In genomic region chr1:190972612-190973192, GRCm38 (mm10) we compare ENCODE assay signal across 9 mouse cellular contexts. TPM values are rescaled to one million over a fixed set of nuclear protein-coding genes. Genes with fewer than 3 reads are reported as not detected.
DNase-seq lines count a peak whose midpoint lies in the region; ATAC-seq and TF ChIP-seq lines count a peak whose summit lies in the region.
"Had no signal": no experiment of that assay in that cellular context is flagged by ENCODE, and none has a peak within 500 bp of the region (broad histone marks: within the 10 kb centered on the region; RNA-seq: fewer than 3 reads in every experiment).

No protein-coding gene starts in this region.

- 23% methylated on average over 7 of the region's 7 CpGs for WGBS in heart, postnatal 0 days
- 48% methylated on average over 7 of the region's 7 CpGs for WGBS in kidney, embryonic 14.5 days

- no peak for TF ChIP-seq CTCF in heart, postnatal 0 days (IDR thresholded peaks at IDR 0.05; ENCODE audit: low read depth)

- peak overlapping the region; percentile 34; the same call in 1 of the 2 replicates for H3K9ac ChIP-seq in heart, postnatal 0 days (replicated peaks; ENCODE audit: low read depth, low read length)
- no peak overlapping the region for H3K9ac ChIP-seq in kidney, embryonic 14.5 days (ENCODE audit: low read depth, low read length)
- H3K9ac ChIP-seq: liver, postnatal 0 days had no signal

- H3K36me3 ChIP-seq in heart, postnatal 0 days (replicated peaks; ENCODE audit: control insufficient read depth, insufficient read depth, low read length), result peaks cover 15% of the 10 kb centered on the region
- H3K36me3 ChIP-seq in kidney, embryonic 14.5 days (ENCODE audit: control insufficient read depth, insufficient read depth, low read length), result peaks cover 58% of the 10 kb centered on the region

- H3K27me3 ChIP-seq in heart, postnatal 0 days (ENCODE audit: control insufficient read depth, insufficient read depth, low read length), result no peaks in the 10 kb centered on the region
- H3K27me3 ChIP-seq in kidney, embryonic 14.5 days (ENCODE audit: control insufficient read depth, insufficient read depth, low read length), result no peaks in the 10 kb centered on the region

- no peaks in the 10 kb centered on the region for H3K9me3 ChIP-seq in heart, postnatal 0 days (replicated peaks; ENCODE audit: control insufficient read depth, low read length)
- H3K9me3 ChIP-seq in kidney, embryonic 14.5 days (ENCODE audit: control insufficient read depth, low read length), result no peaks in the 10 kb centered on the region

- peak overlapping the region; percentile 81 for H3K27ac ChIP-seq in heart, postnatal 0 days (ENCODE audit: low read depth)
- H3K27ac ChIP-seq in kidney, embryonic 14.5 days (ENCODE audit: low read depth, low read length), result no peak overlapping the region

- peak; percentile 84 for ATAC-seq in heart, postnatal 0 days (ENCODE audit: insufficient read depth, low read depth)
- no peak for ATAC-seq in kidney, embryonic 14.5 days (ENCODE audit: low FRiP score, low TSS enrichment)
- ATAC-seq: liver, postnatal 0 days had no signal

- peak overlapping the region; percentile 7; the same call in 1 of the 2 replicates for H3K4me2 ChIP-seq in heart, postnatal 0 days (ENCODE audit: low read depth, low read length)
- H3K4me2 ChIP-seq in kidney, embryonic 14.5 days (replicated peaks; ENCODE audit: low read depth, low read length), result no peak overlapping the region

- H3K4me1 ChIP-seq in heart, postnatal 0 days (ENCODE audit: control insufficient read depth, insufficient read depth), result peaks cover 49% of the 10 kb centered on the region
- peaks cover 10% of the 10 kb centered on the region for H3K4me1 ChIP-seq in kidney, embryonic 14.5 days (ENCODE audit: control insufficient read depth, insufficient read depth, low read length)

- no peak overlapping the region for H3K4me3 ChIP-seq in heart, postnatal 0 days (ENCODE audit: low read depth, low read length)
- no peak overlapping the region for H3K4me3 ChIP-seq in kidney, embryonic 14.5 days (ENCODE audit: low read length)

- DNase-seq in lung, postnatal 10 days, result peak; percentile 46
- no peak for DNase-seq in lung, postnatal 14 days
- peak; percentile 47 to 73 for DNase-seq in gastrocnemius, postnatal 4 days (ENCODE audit: low spot score in 2 of 2)
- DNase-seq in heart, postnatal 0 days (ENCODE audit: low spot score), result peak; percentile 77
- peak; percentile 68 for DNase-seq in skeletal muscle tissue, adult 2 months (ENCODE audit: low read depth, low spot score)
- no peak for DNase-seq in spleen, postnatal 36 days (ENCODE audit: low spot score in 2 of 2)
- DNase-seq: kidney, postnatal 25 days; liver, postnatal 0 days had no signal

- no peak; the same call in 1 of the 2 replicates for TF ChIP-seq EP300 in heart, postnatal 0 days (IDR thresholded peaks at IDR 0.05; ENCODE audit: low read depth)

RNA-seq across cellular contexts. Expression of gene Vash2, which starts 6.4 kb away (rescaled TPM):
- total RNA-seq in gastrocnemius, postnatal 4 days (2021), result 10 to 100 TPM; 41.2 to 43.6 TPM
- total RNA-seq in heart, postnatal 0 days (2014; rRNA removed; ENCODE audit: low replicate concordance), result 21.9 and 39.5 TPM in 2 replicates
- 18.9 and 23.5 TPM in 2 replicates for polyA plus RNA-seq in heart, postnatal 0 days (2015; fragmentation: Nextera tagmentation; extraction: Ambion mirVana)
- 20.3 and 41.4 TPM in 2 replicates for polyA plus RNA-seq in kidney, embryonic 14.5 days (2014; fragmentation: Nextera tagmentation; extraction: Ambion mirVana)

RNA-seq across cellular contexts. Expression of gene Angel2, which starts 47.8 kb away (rescaled TPM):
- 10 to 100 TPM; 30.0 to 41.6 TPM for total RNA-seq in gastrocnemius, postnatal 4 days (2021)
- 17.4 and 23.8 TPM in 2 replicates for total RNA-seq in heart, postnatal 0 days (2014; rRNA removed; ENCODE audit: low replicate concordance)
- polyA plus RNA-seq in heart, postnatal 0 days (2015; fragmentation: Nextera tagmentation; extraction: Ambion mirVana), result 25.1 and 26.0 TPM in 2 replicates
- 36.6 and 51.1 TPM in 2 replicates for polyA plus RNA-seq in kidney, embryonic 14.5 days (2014; fragmentation: Nextera tagmentation; extraction: Ambion mirVana)

RNA-seq across cellular contexts. Expression of gene Flvcr1, which starts 53.3 kb away (rescaled TPM):
- total RNA-seq in gastrocnemius, postnatal 4 days (2021), result 10 to 100 TPM in 1 of 2 experiments, 1 to 10 TPM in 1; 9.2 to 11.7 TPM
- 5.2 and 11.1 TPM in 2 replicates for total RNA-seq in heart, postnatal 0 days (2014; rRNA removed; ENCODE audit: low replicate concordance)
- polyA plus RNA-seq in heart, postnatal 0 days (2015; fragmentation: Nextera tagmentation; extraction: Ambion mirVana), result 1.6 and 2.4 TPM in 2 replicates
- polyA plus RNA-seq in kidney, embryonic 14.5 days (2014; fragmentation: Nextera tagmentation; extraction: Ambion mirVana), result 6.8 and 8.5 TPM in 2 replicates

Comparison
In these comparisons a context has a peak if more than half of its experiments do, and no peak if none do; other contexts are left out.
1. DNase-seq: peak in lung, postnatal 10 days (single experiment), gastrocnemius, postnatal 4 days (2 of 2), heart, postnatal 0 days (single experiment) and skeletal muscle tissue, adult 2 months (single experiment); none in lung, postnatal 14 days (single experiment) and spleen, postnatal 36 days (0 of 2).